Mouse (Mus musculus) hindbrain, postnatal 0 days (tissue): ENCODE measurements around the gene Drd1. TPM values are rescaled to one million over a fixed set of nuclear protein-coding genes. Genes with fewer than 3 reads are reported as not detected.

ENCODE experiments used
- ATAC-seq: fragments of 200-750 bp; cut with Nextera tagmentation; 2 replicates; pipeline ENCODE4 v1.8.0; 2017; ENCODE audit warnings: mild to moderate bottlenecking, moderate TSS enrichment, moderate library complexity
- DNase-seq: peaks from one replicate; pipeline ENCODE4 v3.0.0-alpha.2; 2015; ENCODE audit warnings: low spot score
- H3K27ac ChIP-seq: fragments of 300-500 bp; sonication (generic); 2 replicates; pipeline ENCODE4 v1.5.1; 2014; ENCODE audit warnings: mild to moderate bottlenecking
- H3K27me3 ChIP-seq: fragments of 300-500 bp; sonication (generic); 2 replicates; pipeline ENCODE4 v1.6.1; 2014; ENCODE audit warnings: low read length, mixed read lengths; ENCODE audit not compliant: insufficient read depth
- H3K36me3 ChIP-seq: fragments of 300-500 bp; sonication (generic); 2 replicates; pipeline ENCODE4 v1.6.1; 2014; ENCODE audit warnings: low read length, mixed read lengths; ENCODE audit not compliant: insufficient read depth
- H3K4me1 ChIP-seq: fragments of 300-500 bp; sonication (generic); 2 replicates; pipeline ENCODE4 v1.6.1; 2014; ENCODE audit warnings: antibody characterized with exemption, low read length, mixed read lengths; ENCODE audit not compliant: insufficient read depth
- H3K4me2 ChIP-seq: fragments of 300-500 bp; sonication (generic); 2 replicates; pipeline ENCODE4 v1.6.1; 2014; ENCODE audit warnings: low read depth, mild to moderate bottlenecking, low read length, moderate library complexity, mixed read lengths
- H3K4me3 ChIP-seq: fragments of 300-500 bp; sonication (generic); 2 replicates; pipeline ENCODE4 v1.5.1; 2014; ENCODE audit warnings: low read length
- H3K9ac ChIP-seq: fragments of 300-500 bp; sonication (generic); replicated peaks from 2 replicates; pipeline ENCODE4 v1.6.1; 2014; ENCODE audit warnings: mild to moderate bottlenecking, low read length, moderate library complexity, mixed read lengths
- H3K9me3 ChIP-seq: fragments of 300-500 bp; sonication (generic); 2 replicates; pipeline ENCODE4 v1.6.1; 2016; ENCODE audit warnings: low read length, mixed read lengths
- CTCF ChIP-seq: IDR thresholded peaks from 2 replicates; pipeline ENCODE4 v1.5.1; 2016; ENCODE audit warnings: antibody characterized with exemption, control low read depth, low read depth
- WGBS: fragments of 180-500 bp; shearing (Covaris S2); extraction: QIAGEN DNeasy Blood & Tissue Kit; methylation state at CpG from one replicate; pipeline ENCODE4 v1.1.7; 2014; 5-methylcytosine and 5-hydroxymethylcytosine counted together
- polyA plus RNA-seq: library from polyadenylated mRNA; unstranded; fragments of >200 nt; fragmentation: Nextera tagmentation; extraction: Ambion mirVana; gene quantifications from 2 replicates; pipeline ENCODE4 v1.2.1, GENCODE M21; 2015
- total RNA-seq: library from RNA; depleted of rRNA; stranded (reverse); fragments of >200 nt; gene quantifications from 2 replicates; pipeline ENCODE4 v1.2.3, GENCODE M21; 2014

The Drd1 gene
- total and polyA plus RNA-seq, 2 experiments from 2014 or later, result 1.2 TPM

- H3K4me2 ChIP-seq, result no peak overlapping the region
- H3K27ac ChIP-seq, result no peak overlapping the region
- WGBS, result 66% methylated on average over 7 of the region's 7 CpGs
- H3K27me3 ChIP-seq, result no peaks in the 10 kb centered on the region
- H3K9ac ChIP-seq, result no peak overlapping the region
- no peaks in the 10 kb centered on the region for H3K36me3 ChIP-seq
- no peak for TF ChIP-seq CTCF
- DNase-seq (no peak), ATAC-seq (no peak)
- H3K9me3 ChIP-seq, result no peaks in the 10 kb centered on the region
- H3K4me3 ChIP-seq, result no peak overlapping the region
- H3K4me1 ChIP-seq, result no peaks in the 10 kb centered on the region
Measured at GRCm38 (mm10) chr13:54048679-54049352, 6.7 kb downstream of the Drd1 start.

DNA sequence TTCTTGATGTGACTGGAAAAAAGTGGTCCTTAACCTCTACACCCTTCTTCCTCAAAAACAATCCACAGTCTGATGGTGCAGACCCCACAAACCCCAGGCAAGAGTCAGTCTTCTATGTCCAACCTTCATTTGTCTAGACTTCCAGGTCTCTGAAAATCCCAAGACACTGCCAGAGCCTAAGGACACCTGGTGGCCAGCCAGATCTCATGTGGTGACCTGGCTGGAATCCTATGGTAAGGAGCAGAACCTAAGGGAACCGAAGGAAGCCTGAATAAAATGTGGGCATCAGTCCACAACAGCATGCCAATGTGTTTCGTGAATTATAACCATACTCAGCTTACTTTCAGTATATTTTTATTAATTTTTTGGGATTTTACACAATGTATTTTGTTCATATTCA lies 15.2 kb downstream of the Drd1 start:
- 67% methylated on average over 2 of the region's 2 CpGs for WGBS

DNA sequence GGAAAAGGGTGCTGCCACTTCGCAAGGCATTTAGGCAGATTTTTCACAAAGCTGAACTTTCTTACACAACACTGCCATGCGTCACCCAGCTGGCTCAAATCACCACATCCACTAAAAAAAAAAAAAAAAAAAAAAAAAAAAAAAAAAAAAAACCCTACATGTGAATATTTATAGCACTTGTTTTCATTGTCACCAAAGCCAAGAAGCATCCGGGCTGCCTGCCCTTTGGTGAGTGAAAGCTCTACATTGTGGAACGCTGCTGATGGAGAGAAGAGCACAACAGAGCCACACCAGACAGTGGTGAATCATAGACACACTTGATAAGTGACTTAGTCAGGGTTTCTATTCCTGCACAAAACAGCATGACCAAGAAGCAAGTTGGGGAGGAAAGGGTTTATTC lies 17.6 kb downstream of the Drd1 start:
- H3K36me3 ChIP-seq, result no peaks in the 10 kb centered on the region
- H3K27ac ChIP-seq, result no peak overlapping the region
- WGBS, result 85% methylated on average over 4 of the region's 4 CpGs
- no peak overlapping the region for H3K9ac ChIP-seq
- no peaks in the 10 kb centered on the region for H3K9me3 ChIP-seq
- H3K4me2 ChIP-seq, result no peak overlapping the region
- no peak for TF ChIP-seq CTCF
- ATAC-seq (no peak), DNase-seq (no peak)
- H3K27me3 ChIP-seq, result no peaks in the 10 kb centered on the region
- no peaks in the 10 kb centered on the region for H3K4me1 ChIP-seq
- H3K4me3 ChIP-seq, result no peak overlapping the region

More for the DNA sequence above, 15.2 kb downstream of the Drd1 start:
- ATAC-seq (no peak), DNase-seq (no peak)
- H3K27me3 ChIP-seq, result no peaks in the 10 kb centered on the region
- no peak overlapping the region for H3K4me2 ChIP-seq
- H3K36me3 ChIP-seq, result no peaks in the 10 kb centered on the region
- no peaks in the 10 kb centered on the region for H3K9me3 ChIP-seq
- H3K4me3 ChIP-seq, result no peak overlapping the region
- TF ChIP-seq CTCF, result no peak
- H3K27ac ChIP-seq, result no peak overlapping the region
- H3K4me1 ChIP-seq, result no peaks in the 10 kb centered on the region
- no peak overlapping the region for H3K9ac ChIP-seq

DNA sequence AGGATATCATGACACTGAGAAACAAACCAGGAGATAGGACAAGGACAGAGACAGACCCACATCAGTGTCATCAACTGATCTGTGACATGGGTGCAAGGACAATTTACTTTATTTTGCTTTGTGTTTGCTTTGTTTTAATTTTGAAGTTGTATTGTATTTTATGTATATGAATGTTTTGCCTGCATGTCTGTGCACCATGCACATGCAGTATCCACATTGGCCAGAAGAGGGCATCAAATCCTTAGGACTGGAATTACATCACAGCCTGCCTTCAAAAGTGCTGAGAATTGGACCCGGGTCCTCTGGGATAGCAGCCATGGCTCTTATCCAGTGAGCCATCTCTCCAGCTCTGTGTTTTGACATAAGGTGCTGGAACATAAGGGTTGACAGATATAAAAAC lies 20.0 kb downstream of the Drd1 start:
- DNase-seq (no peak), ATAC-seq (no peak)
- Histone ChIP-seq H3K27me3 (no peaks in the 10 kb centered on the region), H3K27ac (no peak overlapping the region), H3K36me3 (no peaks in the 10 kb centered on the region), H3K4me2 (no peak overlapping the region), H3K4me1 (no peaks in the 10 kb centered on the region), H3K9me3 (no peaks in the 10 kb centered on the region), H3K4me3 (no peak overlapping the region), H3K9ac (no peak overlapping the region)
- WGBS, result 75% methylated on average over 1 of the region's 1 CpGs
- TF ChIP-seq CTCF, result peak; percentile 54

- no peaks in the 10 kb centered on the region for H3K9me3 ChIP-seq
- H3K4me2 ChIP-seq, result no peak overlapping the region
- H3K36me3 ChIP-seq, result no peaks in the 10 kb centered on the region
- no peaks in the 10 kb centered on the region for H3K27me3 ChIP-seq
- no peak overlapping the region for H3K4me3 ChIP-seq
- H3K9ac ChIP-seq, result no peak overlapping the region
- TF ChIP-seq CTCF, result no peak
- no peaks in the 10 kb centered on the region for H3K4me1 ChIP-seq
- WGBS, result 75% methylated on average over 4 of the region's 4 CpGs
- ATAC-seq (no peak), DNase-seq (no peak)
- no peak overlapping the region for H3K27ac ChIP-seq
Measured at GRCm38 (mm10) chr13:54033653-54034052, 21.9 kb downstream of the Drd1 start.

DNA sequence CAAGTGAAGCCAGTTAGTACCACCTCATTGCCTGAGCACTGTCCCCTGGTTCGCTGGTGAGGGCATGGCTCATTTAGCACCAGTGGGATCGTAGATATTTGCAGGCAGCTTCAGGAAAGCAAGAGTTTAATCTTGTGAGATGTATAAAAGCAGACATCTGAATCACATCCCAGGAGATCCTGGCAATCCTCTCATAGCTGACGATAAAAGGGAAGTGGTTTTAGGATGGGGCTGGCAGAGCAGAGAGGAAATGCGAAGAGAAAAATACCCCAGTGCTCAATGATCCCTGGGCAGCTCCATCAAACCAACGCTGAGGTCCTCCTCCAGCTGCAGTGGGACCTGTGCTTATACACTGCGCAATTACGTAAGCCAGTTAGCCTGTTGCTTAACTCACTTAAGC lies 28.4 kb downstream of the Drd1 start:
- Histone ChIP-seq H3K27ac (no peak overlapping the region), H3K36me3 (no peaks in the 10 kb centered on the region), H3K27me3 (no peaks in the 10 kb centered on the region), H3K4me3 (no peak overlapping the region), H3K9ac (no peak overlapping the region), H3K9me3 (no peaks in the 10 kb centered on the region), H3K4me1 (peaks cover 3% of the 10 kb centered on the region), H3K4me2 (peak overlapping the region; percentile 18; the same call in 1 of the 2 replicates)
- DNase-seq, result peak; percentile 14
- 0 out of 2 replicates have a peak, but pooled peaks have one; percentile 38 for ATAC-seq
- no peak for TF ChIP-seq CTCF
- 57% methylated on average over 7 of the region's 7 CpGs for WGBS

GRCm38 (mm10) chr13:54023311-54023710 lies 32.2 kb downstream of the Drd1 start:
- peaks cover 3% of the 10 kb centered on the region for H3K4me1 ChIP-seq
- ATAC-seq (no peak), DNase-seq (peak; percentile 60)
- TF ChIP-seq CTCF, result no peak
- H3K4me2 ChIP-seq, result no peak overlapping the region
- no peak overlapping the region for H3K9ac ChIP-seq
- no peaks in the 10 kb centered on the region for H3K36me3 ChIP-seq
- H3K4me3 ChIP-seq, result no peak overlapping the region
- no peaks in the 10 kb centered on the region for H3K9me3 ChIP-seq
- no peaks in the 10 kb centered on the region for H3K27me3 ChIP-seq
- WGBS, result 54% methylated on average over 5 of the region's 5 CpGs
- no peak overlapping the region for H3K27ac ChIP-seq
